Mouse (Mus musculus) T-helper 17 cell (primary cell): ENCODE measurements at regions not wholly inside any gene's neighbourhood (a gene's known extent, or its start where the extent isn't known, plus 50 kb on each side); places are given as distances from the start of the nearest gene placed in this dataset.

Source experiments
- in situ Hi-C, 2 experiments: fragments of 300-600 bp; cut with MboI, MseI; formaldehyde crosslinking; loops; 1 replicate in 1 of 2; 2 replicates in 1 of 2; pipeline ENCODE4 v1.15.1; 2025; ENCODE audit warnings: high pct_unique_total_duplicates in 2 of 2

DNA sequence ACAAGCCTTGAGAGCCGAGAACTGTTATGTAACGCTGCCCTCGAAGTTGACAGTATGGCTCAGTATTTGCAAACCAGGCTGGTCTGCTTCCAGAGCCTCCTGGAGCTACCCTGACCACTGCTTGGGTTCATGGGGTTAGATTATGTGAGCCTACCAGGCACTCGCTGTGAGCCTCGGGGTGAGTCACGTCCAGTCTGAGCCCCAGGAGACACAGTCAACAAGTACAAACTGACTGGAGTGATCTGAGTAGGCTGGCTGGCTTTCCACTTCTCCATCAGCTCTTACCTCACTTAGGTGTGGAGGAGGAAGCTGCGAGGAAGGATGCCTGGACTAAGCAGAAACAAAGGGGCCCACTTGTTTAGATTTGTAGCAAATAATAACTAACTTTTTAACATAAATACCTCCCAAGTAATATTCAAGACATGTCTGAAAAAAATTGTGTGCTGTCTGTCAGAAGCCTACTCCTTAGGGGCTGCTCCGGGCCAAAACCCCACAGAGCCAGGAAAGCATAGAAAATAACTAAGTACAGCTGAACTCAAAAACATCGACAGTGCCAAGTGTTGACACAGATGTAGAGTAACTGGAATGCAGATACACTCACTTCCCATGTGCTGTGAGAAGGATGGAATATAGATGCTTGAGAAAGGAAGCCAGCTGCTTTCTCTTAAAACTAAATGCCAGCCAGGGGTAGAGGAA lies 77.6 kb downstream of the Zfp36l2 start:
- in situ Hi-C loops: loop anchor here in 1 of 2 experiments (5.0 kb wide), 2 partner anchors 78 to 82 kb away; no protein-coding TSS in a partner anchor

DNA sequence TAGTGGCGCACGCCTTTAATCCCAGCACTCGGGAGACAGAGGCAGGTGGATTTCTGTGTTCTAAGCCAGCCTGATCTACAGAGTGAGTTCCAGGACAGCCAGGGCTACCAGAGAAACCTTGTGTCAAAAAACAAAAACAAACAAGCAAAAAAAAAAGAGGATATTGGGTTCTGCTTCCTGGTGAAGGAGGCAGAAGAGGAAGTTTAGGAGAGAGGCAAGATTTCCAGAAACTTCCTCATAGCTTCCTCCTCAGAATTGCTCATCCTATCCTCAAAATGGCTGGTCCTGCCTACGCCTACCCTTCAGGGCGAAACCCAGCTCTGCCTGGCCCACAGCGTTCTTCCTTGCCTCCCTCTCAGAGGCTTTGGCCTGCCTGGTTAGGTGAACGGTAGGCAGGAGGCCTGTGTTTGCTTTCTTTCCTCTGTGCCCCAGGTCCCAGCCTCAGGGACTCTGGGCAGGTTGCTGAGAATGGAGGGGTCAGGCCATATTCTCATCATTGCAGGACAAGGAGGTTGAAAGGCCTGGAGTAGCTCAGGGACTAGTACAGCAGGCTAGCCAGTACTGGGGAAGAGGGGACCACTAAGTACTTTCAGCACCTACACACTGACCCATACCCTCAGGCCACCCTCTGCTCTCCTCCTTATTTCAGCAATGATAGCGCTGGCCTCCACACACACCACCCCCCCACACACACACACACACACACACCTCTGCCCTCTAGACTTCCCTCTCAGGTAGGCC lies 79.6 kb downstream of the Zfp36l2 start:
- in situ Hi-C loops: no loop called here

- in situ Hi-C loops: no loop called here
These were observed 80.2 kb downstream of the Zfp36l2 start for GRCm38 (mm10) chr17:84107497-84107896.

GRCm38 (mm10) chr17:84104242-84104641 lies 83.5 kb downstream of the Zfp36l2 start:
- in situ Hi-C loops: no loop called here

- in situ Hi-C loops: no loop called here
These were observed 84.4 kb downstream of the Zfp36l2 start for GRCm38 (mm10) chr17:84103344-84103743.

GRCm38 (mm10) chr17:84101652-84102051 lies 86.1 kb downstream of the Zfp36l2 start:
- in situ Hi-C loops: no loop called here

- in situ Hi-C loops: no loop called here
These were observed 87.2 kb downstream of the Zfp36l2 start for GRCm38 (mm10) chr17:84100523-84100922.

- in situ Hi-C loops: loop anchor here in 1 of 2 experiments (5.0 kb wide), 1 partner anchor 72 kb away; no protein-coding TSS in a partner anchor
These were observed 88.0 kb downstream of the Zfp36l2 start for GRCm38 (mm10) chr17:84099737-84100136.

DNA sequence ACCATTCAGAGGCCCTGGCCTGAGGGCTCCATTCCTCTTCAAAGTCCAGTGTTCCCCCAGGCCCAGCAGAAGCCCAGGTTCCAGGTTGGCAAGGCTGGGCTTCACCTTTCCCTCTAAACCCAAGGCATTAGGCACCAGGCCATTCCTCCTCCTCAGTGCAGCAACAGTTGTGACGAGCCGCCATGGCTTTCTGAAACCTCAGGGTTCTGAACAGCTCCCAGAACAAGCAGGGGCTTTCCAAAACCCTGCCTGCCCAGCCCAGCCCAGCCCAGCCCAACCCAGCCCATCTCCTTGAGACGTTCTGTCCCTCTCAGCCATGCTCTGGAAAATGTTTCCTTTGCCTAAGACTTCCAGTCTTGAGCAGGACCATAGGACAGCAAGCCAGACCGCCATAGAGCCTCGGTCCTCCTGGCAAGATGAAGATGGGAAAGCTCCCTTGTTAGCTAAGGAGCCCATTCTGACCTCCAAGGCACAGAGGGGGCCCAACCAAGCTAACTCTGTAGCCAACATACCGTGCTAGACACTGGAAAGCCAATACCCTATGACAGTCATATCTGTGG lies 89.8 kb downstream of the Zfp36l2 start:
- in situ Hi-C loops: loop anchor here in 1 of 2 experiments (5.0 kb wide), 1 partner anchor 71 kb away; no protein-coding TSS in a partner anchor

DNA sequence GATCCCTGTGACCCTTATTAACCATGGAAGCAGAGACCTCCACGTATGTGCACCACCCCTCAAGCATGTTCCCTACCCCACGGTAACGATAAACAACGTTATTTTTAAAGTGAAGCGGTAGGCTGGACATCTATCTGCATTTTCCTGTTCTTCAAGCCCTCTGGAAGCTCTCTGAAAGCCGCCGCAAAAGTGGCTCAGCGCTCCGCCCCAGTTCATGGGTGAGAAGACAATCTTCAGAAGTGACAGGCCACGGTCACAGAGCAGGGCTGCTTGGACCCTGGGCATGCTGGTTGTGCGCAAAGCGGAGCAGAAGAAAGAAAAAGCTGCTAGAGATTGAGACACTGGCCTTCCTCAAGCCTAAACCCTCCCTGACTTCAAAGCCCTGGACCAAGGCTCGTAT lies 90.5 kb downstream of the Zfp36l2 start:
- in situ Hi-C loops: loop anchor here in 1 of 2 experiments (5.0 kb wide), 1 partner anchor 70 kb away; no protein-coding TSS in a partner anchor

DNA sequence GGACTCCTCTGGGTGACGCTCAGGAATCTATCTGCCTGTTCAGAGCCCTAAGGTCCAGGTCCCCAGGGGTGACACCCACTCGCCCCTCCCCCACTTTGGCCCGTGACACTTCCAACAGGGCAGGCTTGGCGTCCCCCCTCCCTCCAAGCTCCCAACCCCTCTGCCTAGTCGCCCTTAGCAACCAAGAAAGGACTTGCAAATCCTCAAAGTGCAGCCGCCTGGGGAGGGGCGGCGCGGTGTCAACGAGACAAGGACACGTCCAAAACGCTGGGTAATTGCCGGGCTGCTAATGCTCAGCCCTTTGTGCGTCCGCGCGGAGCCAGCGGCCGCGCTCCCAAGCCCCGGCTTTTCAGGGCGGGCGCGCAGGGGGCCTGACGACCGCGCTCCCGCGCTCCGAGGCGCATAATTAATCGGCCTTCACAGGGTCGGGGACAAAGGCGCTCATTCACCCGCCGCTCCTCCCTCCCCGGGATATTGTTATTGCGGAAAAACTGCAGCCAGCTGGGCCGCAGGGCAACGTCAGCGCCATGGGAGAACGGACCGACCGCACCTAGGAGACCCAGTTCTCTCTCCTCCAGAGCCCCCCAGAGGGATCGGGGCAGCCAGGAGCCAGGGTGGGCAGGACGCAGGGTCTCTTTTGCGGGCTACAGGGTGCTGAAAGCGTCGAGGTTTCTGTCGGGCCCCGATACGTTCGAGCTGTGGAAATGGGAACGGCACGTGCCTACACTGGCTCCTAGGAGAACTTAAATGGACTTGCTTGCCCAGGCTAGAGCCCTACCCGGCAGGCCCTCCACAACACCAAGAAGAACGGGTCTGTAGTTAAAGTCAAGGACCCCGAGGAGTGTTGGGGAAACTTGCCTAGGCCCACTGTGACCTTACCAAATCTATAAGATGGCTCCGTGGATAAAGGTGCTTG lies 91.1 kb downstream of the Zfp36l2 start:
- in situ Hi-C loops: loop anchor here in 1 of 2 experiments (5.0 kb wide), 1 partner anchor 69 kb away; no protein-coding TSS in a partner anchor

DNA sequence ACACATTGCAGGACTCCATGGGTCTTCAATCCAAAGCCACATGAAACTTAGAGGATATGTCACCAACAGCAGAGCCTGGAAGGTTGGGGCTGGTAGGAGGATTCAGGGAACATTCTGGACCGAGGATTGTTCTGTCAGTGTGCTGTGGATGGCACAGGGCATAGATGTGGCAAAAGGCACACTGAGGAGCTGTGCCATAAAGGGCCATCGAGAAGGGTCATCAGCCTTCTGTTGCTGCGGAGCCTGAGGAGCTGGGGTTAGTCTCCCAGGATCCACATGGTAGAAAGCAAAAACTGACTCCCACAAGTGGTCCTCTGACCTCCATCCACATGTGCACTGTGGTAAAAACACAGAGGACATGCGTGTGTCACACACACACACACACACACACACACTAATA lies 91.9 kb downstream of the Zfp36l2 start:
- in situ Hi-C loops: loop anchor here in 1 of 2 experiments (5.0 kb wide), 1 partner anchor 69 kb away; no protein-coding TSS in a partner anchor

DNA sequence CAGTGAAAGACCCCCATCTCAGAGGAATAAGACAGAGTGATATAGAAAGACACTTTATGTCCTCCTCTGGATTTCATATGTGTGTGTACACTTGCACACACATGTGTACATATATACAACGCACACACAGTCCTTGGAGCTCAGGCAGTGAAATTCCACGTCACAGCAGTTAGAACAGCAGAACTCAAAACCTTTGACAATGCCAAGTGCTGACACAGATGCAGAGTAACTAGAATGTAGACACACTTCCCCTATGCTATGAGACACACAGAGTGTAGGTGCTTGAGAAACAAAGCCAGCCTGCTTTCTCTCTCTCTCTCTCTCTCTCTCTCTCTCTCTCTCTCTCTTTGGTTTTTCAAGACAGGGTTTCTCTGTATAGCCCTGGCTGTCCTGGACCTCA lies 92.7 kb downstream of the Zfp36l2 start:
- in situ Hi-C loops: loop anchor here in 1 of 2 experiments (5.0 kb wide), 1 partner anchor 68 kb away; no protein-coding TSS in a partner anchor

DNA sequence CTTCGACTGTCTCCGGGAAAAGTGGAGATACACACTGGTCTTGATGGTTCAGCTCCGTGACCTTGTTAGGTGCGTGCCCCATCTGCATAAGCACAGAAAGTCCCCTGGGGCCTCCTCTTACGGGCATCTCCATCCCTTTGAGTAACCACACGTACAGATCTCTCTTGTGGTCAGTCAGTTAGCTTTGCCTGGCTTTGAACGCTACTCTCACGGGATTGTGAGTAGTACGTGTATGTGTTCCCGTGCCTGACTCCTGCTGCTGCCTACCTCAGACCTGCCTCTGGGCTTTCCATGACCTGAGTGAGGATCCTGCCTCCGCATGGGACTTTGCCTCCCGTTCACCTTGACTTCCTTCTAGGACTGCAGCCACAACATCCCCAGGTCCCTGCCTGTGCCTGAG lies 101.4 kb downstream of the Zfp36l2 start:
- in situ Hi-C loops: no loop called here

DNA sequence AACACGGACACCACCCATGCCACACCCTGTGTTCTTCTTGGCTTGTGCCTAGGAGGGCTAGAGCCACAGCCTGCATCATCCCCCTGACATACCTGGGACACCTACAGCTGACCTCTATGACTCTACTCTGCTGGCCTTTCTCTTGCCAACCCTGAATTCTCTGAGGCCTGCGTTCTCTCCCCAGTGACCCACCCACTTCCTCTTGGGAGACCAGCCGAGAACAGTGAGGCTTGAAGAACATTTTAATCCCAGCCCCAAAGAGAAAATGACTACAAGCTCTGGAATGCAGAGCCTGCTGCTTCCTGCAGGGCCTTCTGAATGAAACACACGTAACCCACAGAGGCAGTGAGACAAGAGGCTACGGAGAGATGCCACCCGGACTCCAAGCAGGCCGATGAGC lies 102.0 kb downstream of the Zfp36l2 start:
- in situ Hi-C loops: no loop called here

DNA sequence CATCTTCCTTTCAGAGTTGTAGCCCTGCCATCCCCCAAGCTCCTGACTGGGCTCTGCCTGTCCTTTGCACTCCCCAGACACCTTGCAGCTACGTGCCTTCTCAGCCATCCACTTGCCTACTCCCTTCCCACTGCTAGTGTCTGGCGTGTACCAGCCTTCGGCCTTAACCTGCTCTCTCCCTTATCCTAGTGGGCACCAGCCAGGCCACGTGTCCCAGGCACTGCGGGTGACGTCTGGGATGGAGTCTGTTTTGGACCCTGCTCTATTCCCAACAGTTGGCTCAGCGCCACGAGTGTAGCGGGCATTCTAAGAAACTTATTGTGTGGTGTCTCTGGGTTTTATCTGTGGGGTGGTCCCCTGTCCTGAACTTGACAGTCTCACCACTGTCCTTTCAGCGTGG lies 102.5 kb downstream of the Zfp36l2 start:
- in situ Hi-C loops: no loop called here

GRCm38 (mm10) chr17:84083307-84084263 lies 104.2 kb downstream of the Zfp36l2 start:
- in situ Hi-C loops: no loop called here

DNA sequence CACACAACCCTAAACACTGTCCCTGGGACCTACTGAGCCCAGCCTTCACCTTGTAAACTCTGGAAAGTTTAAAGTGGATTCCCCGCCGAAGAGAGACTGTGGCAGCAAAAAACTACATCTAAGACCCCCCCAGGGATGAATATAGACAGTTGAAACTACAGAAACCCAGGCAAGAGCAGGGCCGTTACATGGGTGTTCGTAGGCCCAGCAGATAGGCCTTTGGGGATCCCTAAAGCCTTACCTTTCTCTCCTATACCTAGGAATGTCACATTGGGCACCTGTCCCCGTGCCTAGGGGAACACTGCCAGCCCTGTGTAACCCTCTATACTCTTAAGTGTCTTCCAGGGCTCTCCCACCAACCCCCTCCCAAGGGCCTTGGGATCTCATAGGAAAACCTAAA lies 105.2 kb downstream of the Zfp36l2 start:
- in situ Hi-C loops: no loop called here

- in situ Hi-C loops: no loop called here
These were observed 105.9 kb downstream of the Zfp36l2 start for GRCm38 (mm10) chr17:84081751-84082352.
